Mouse (Mus musculus) telencephalon, adult 2 months (tissue): ENCODE results near the gene Gm20532.
"Not testable (repeated sequence)": the region's sequence is repeated elsewhere in the genome, so short reads cannot be mapped to it uniquely, and the experiment has no call there.

ENCODE experiments used
- DNase-seq: peaks from one replicate; pipeline ENCODE4 v3.0.0-alpha.2; 2011; ENCODE audit warnings: low read depth, low spot score

The Gm20532 gene

GRCm38 (mm10) chr2:26646643-26647293 is 60.3 kb downstream of the Gm20532 start:
- DNase-seq: peak; percentile 82

GRCm38 (mm10) chr2:26654687-26655086 is 68.2 kb downstream of the Gm20532 start:
- no peak for DNase-seq

- DNase-seq: no peak
Measured at GRCm38 (mm10) chr2:26657426-26657825, 71.0 kb downstream of the Gm20532 start.

- no peak for DNase-seq
Measured at GRCm38 (mm10) chr2:26661143-26661752, 74.8 kb downstream of the Gm20532 start.

GRCm38 (mm10) chr2:26661768-26662508 is 75.5 kb downstream of the Gm20532 start:
- DNase-seq: no peak

GRCm38 (mm10) chr2:26662509-26662882 is 76.1 kb downstream of the Gm20532 start:
- DNase-seq: no peak

- DNase-seq: no peak
Measured at GRCm38 (mm10) chr2:26663112-26663511, 76.7 kb downstream of the Gm20532 start.

GRCm38 (mm10) chr2:26663551-26663950 is 77.1 kb downstream of the Gm20532 start:
- DNase-seq: not testable (repeated sequence)

GRCm38 (mm10) chr2:26668746-26669145 is 82.3 kb downstream of the Gm20532 start:
- no peak for DNase-seq

- DNase-seq: no peak
Measured at GRCm38 (mm10) chr2:26671182-26671581, 84.7 kb downstream of the Gm20532 start, which contains the start of gene Lcn4. TSS of gene Lcn4 (minus strand) at chr2:26671282.
